Mouse (Mus musculus) intestine, embryonic 16.5 days (tissue): Measurements from ENCODE around the gene Calr. TPM values are rescaled to one million over a fixed set of nuclear protein-coding genes. Genes with fewer than 3 reads are reported as not detected.

ENCODE experiments used
- ATAC-seq: fragments of 200-750 bp; cut with Nextera tagmentation; 2 replicates; pipeline ENCODE4 v1.8.0; 2017; ENCODE audit warnings: moderate TSS enrichment, moderate library complexity
- H3K27ac ChIP-seq: fragments of 300-500 bp; sonication (generic); 2 replicates; pipeline ENCODE4 v1.5.1; 2014; ENCODE audit warnings: mild to moderate bottlenecking, low read length
- H3K27me3 ChIP-seq: fragments of 300-500 bp; sonication (generic); replicated peaks from 2 replicates; pipeline ENCODE4 v1.6.1; 2014; ENCODE audit warnings: low read length, control low read depth, mixed read lengths; ENCODE audit not compliant: control insufficient read depth, insufficient read depth
- H3K36me3 ChIP-seq: fragments of 300-500 bp; sonication (generic); 2 replicates; pipeline ENCODE4 v1.6.1; 2014; ENCODE audit warnings: low read length, control low read depth; ENCODE audit not compliant: control insufficient read depth, insufficient read depth
- H3K4me1 ChIP-seq: fragments of 300-500 bp; sonication (generic); 2 replicates; pipeline ENCODE4 v1.6.1; 2014; ENCODE audit warnings: low read length, control low read depth, mixed read lengths; ENCODE audit not compliant: control insufficient read depth, insufficient read depth
- H3K4me2 ChIP-seq: fragments of 300-500 bp; sonication (generic); 2 replicates; pipeline ENCODE4 v1.6.1; 2014; ENCODE audit warnings: low read depth, low read length, control low read depth
- H3K4me3 ChIP-seq: fragments of 300-500 bp; sonication (generic); 2 replicates; pipeline ENCODE4 v1.5.1; 2014; ENCODE audit warnings: mild to moderate bottlenecking, low read length
- H3K9ac ChIP-seq: fragments of 300-500 bp; sonication (generic); 2 replicates; pipeline ENCODE4 v1.6.1; 2014; ENCODE audit warnings: low read depth, low read length
- H3K9me3 ChIP-seq: fragments of 300-500 bp; sonication (generic); 2 replicates; pipeline ENCODE4 v1.6.1; 2016; ENCODE audit warnings: low read length, control low read depth; ENCODE audit not compliant: control insufficient read depth
- WGBS: fragments of 180-500 bp; shearing (Covaris S2); extraction: QIAGEN DNeasy Blood & Tissue Kit; methylation state at CpG from one replicate; pipeline ENCODE4 v1.1.7; 2014; 5-methylcytosine and 5-hydroxymethylcytosine counted together
- polyA plus RNA-seq: library from polyadenylated mRNA; unstranded; fragments of >200 nt; fragmentation: Nextera tagmentation; extraction: Ambion mirVana; gene quantifications from 2 replicates; pipeline ENCODE4 v1.2.1, GENCODE M21; 2015

Calr gene
- polyA plus RNA-seq, result 1,204 and 1,241 TPM in 2 replicates

DNA sequence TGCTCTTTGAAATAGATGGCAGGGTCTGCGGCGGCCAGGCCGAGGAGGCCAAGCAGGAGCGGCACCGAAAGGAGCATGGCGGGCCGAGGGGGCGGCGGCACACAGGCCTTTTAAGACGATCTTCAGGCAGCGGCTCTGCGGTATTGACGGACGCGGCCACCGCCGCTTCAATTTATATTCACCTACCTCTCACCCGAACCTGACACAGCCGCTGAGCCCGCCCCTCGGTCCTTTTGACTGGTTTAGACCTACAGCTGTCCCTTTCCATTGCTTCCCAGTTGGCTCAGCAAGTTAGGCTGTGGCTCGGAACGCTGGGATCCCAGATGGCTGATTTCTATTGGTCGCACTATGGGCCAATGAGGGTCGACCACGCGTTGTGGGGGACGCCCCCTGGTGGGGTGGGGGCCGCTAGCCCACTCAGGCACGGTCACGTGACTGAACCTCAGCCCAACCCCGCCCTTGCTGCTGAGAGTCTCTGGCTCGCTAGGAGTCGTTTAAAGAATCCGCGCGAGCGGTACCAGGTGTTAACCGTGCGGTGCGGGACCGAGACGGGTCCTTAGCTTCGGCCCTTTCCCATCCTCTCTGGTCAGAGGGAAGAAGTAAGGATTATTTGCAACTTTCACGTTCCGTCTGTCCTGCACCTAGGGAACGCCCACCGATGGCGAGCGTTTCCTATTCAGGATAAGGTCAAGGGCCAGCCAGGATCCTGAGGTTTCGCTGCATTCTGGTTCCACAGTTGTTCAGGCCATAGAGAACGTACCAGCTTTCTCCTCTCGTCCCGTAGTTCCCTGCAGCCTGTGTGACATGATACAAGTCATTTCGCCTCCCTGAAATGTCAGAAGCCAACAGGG, at the start of gene Calr:
Calr (minus strand) TSS at position 213 of the 851 bp plus-strand sequence.
- H3K4me1 ChIP-seq, result peaks cover 32% of the 10 kb centered on the region
- no peaks in the 10 kb centered on the region for H3K27me3 ChIP-seq
- WGBS, result under 1% methylated on average over 55 of the region's 55 CpGs
- H3K9ac ChIP-seq, result peak within 1 kb of the TSS; percentile 94
- H3K9me3 ChIP-seq, result no peaks in the 10 kb centered on the region
- peaks cover 26% of the 10 kb centered on the region for H3K36me3 ChIP-seq
- H3K4me3 ChIP-seq, result peak within 1 kb of the TSS; percentile 94
- H3K4me2 ChIP-seq, result peak within 1 kb of the TSS; percentile 77
- H3K27ac ChIP-seq, result peak within 1 kb of the TSS; percentile 93
- ATAC-seq, result peak; percentile 99

DNA sequence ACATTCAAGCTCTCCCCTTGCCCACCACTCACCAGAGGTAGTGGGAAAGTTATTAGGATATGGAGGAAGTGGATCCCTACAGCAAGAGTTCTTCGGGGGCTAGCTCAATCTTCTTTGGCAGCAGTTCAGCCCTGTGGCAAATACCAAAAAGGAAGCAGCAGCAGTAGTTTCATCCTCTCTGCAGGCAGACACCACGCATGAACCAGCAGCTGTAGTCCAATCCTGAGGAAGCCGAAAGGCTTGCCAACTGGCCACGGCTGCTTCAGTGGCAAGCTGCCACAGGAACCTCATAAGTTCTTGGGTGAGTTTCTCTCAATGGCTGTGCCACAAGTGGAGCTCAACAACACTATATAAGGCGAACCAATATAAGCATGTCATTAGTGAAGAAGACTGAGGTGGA, 49.2 kb upstream of the Calr start:
- no peak for ATAC-seq
- Histone ChIP-seq H3K27ac (no peak overlapping the region), H3K36me3 (no peaks in the 10 kb centered on the region), H3K4me2 (no peak overlapping the region), H3K27me3 (no peaks in the 10 kb centered on the region), H3K4me1 (no peaks in the 10 kb centered on the region), H3K9ac (no peak overlapping the region), H3K4me3 (no peak overlapping the region), H3K9me3 (no peaks in the 10 kb centered on the region)
- WGBS, result 92% methylated on average over 5 of the region's 5 CpGs

DNA sequence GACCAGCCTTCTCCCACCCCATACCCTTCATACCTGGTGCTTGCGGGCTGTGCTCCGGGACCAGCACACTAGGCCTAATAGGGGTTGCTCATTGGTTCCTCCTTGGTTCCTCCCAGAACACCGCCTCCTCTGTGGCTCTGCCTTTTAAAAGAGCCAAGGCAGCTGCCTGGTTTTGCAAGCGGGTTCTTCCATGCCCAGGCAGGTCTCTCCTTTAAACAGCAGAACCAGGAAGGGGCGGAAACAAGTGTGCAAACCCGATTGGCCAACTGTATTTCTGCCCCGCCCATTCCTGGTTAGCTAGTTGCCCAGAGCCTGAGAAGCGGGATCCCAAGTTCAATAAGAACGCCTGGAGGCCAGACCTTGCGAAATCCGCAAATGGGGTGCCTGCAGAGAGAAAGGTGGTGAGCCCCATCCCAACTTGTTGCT, 47.0 kb upstream of the Calr start, which contains the start of gene Gcdh:
Gcdh (minus strand) TSS at position 213 of the 426 bp plus-strand sequence.
- Histone ChIP-seq H3K4me2 (peak within 1 kb of the TSS; percentile 72), H3K27ac (no peak within 1 kb of the TSS; the same call in 1 of the 2 replicates), H3K27me3 (no peaks in the 10 kb centered on the region), H3K4me1 (no peaks in the 10 kb centered on the region), H3K4me3 (peak within 1 kb of the TSS; percentile 83), H3K9ac (peak within 1 kb of the TSS; percentile 77), H3K36me3 (no peaks in the 10 kb centered on the region), H3K9me3 (no peaks in the 10 kb centered on the region)
- WGBS, result 0% methylated on average over 11 of the region's 11 CpGs
- ATAC-seq, result peak; percentile 100

DNA sequence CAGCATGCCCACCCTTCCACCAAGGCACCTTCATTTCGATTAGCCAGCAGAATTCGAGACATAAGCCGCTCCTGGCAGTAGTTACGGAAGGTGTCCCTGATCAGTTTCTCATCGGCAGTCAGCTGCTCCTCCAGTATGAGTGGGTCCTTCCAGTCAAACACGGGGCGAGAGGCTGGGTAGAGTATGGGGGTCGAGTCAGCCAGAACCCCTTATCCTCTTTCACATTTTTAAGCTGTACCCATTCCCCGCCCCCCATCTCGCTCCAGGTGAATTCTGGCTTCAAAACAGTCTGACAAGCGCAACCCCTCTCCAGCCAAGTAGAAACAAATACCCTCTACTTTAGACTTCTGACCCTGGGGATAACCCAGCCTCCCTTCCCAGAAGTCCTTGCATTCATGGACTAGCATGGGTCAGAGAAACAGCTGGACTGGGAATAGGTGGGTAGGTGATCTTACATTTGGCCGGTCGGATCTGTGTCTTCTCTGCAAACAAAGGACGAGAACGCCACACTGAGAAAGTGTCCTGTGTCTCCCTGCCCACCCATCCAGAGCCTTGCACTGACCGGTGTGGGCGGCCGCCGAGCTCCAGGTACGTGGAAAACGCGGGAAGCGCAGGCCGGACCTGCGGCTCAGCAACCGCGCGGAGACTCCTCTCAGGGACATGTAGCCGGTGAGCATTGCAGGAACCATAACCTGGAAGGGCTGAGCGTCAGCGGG, 46.4 kb upstream of the Calr start:
- Histone ChIP-seq H3K36me3 (no peaks in the 10 kb centered on the region), H3K4me1 (no peaks in the 10 kb centered on the region), H3K27ac (no peak overlapping the region; the same call in 1 of the 2 replicates), H3K9ac (peak overlapping the region; percentile 77), H3K4me2 (peak overlapping the region; percentile 72), H3K9me3 (no peaks in the 10 kb centered on the region), H3K27me3 (no peaks in the 10 kb centered on the region), H3K4me3 (peak overlapping the region; percentile 83)
- 9% methylated on average over 31 of the region's 31 CpGs for WGBS
- ATAC-seq, result peak; percentile 53

DNA sequence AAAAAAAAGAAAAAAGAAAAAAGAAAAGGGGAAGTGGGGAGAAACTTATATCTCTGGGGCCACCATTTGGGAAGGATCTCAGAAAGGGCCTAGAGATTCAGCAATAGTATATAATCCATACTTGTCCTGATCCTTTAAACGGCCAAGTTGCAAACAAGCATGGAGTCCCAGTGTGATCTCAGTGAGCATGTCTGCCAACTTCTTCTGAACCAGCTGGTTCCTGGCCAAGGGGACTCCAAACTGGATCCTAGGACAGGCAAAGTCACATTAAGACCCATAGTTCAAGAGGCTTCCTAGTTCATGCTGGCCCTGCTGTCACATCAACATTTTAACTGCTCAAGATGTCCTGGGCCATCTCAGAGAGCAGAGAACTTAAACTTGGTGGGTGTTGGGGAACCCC, 42.4 kb upstream of the Calr start:
- WGBS, result 87% methylated on average over 1 of the region's 1 CpGs

GRCm38 (mm10) chr8:84888280-84888679, 41.5 kb upstream of the Calr start:
- H3K36me3 ChIP-seq, result peaks cover 3% of the 10 kb centered on the region; the same call in 1 of the 2 replicates
- 90% methylated on average over 3 of the region's 3 CpGs for WGBS
- H3K27ac ChIP-seq, result no peak overlapping the region
- H3K4me2 ChIP-seq, result no peak overlapping the region
- ATAC-seq, result no peak
- H3K4me3 ChIP-seq, result no peak overlapping the region
- no peaks in the 10 kb centered on the region for H3K27me3 ChIP-seq
- no peak overlapping the region for H3K9ac ChIP-seq
- no peaks in the 10 kb centered on the region for H3K9me3 ChIP-seq
- H3K4me1 ChIP-seq, result no peaks in the 10 kb centered on the region

More for the DNA sequence above, 42.4 kb upstream of the Calr start:
- H3K27ac ChIP-seq, result no peak overlapping the region
- no peak overlapping the region for H3K4me3 ChIP-seq
- H3K27me3 ChIP-seq, result no peaks in the 10 kb centered on the region
- H3K4me1 ChIP-seq, result no peaks in the 10 kb centered on the region
- ATAC-seq, result no peak
- H3K9me3 ChIP-seq, result no peaks in the 10 kb centered on the region
- H3K36me3 ChIP-seq, result peaks cover 3% of the 10 kb centered on the region; the same call in 1 of the 2 replicates
- H3K4me2 ChIP-seq, result no peak overlapping the region
- no peak overlapping the region for H3K9ac ChIP-seq

GRCm38 (mm10) chr8:84884728-84885127, 38.0 kb upstream of the Calr start:
- H3K27ac ChIP-seq, result no peak overlapping the region
- no peak overlapping the region for H3K4me3 ChIP-seq
- no peak overlapping the region for H3K4me2 ChIP-seq
- no peak for ATAC-seq
- no peaks in the 10 kb centered on the region for H3K9me3 ChIP-seq
- no peak overlapping the region for H3K9ac ChIP-seq
- H3K36me3 ChIP-seq, result peaks cover 3% of the 10 kb centered on the region; the same call in 1 of the 2 replicates
- H3K27me3 ChIP-seq, result no peaks in the 10 kb centered on the region
- WGBS, result 87% methylated on average over 4 of the region's 4 CpGs
- no peaks in the 10 kb centered on the region for H3K4me1 ChIP-seq

- no peak for ATAC-seq
- no peak overlapping the region for H3K27ac ChIP-seq
- H3K4me1 ChIP-seq, result no peaks in the 10 kb centered on the region
- no peak overlapping the region for H3K9ac ChIP-seq
- H3K27me3 ChIP-seq, result no peaks in the 10 kb centered on the region
- WGBS, result 80% methylated on average over 1 of the region's 1 CpGs
- H3K9me3 ChIP-seq, result no peaks in the 10 kb centered on the region
- no peak overlapping the region for H3K4me3 ChIP-seq
- no peak overlapping the region for H3K4me2 ChIP-seq
- no peaks in the 10 kb centered on the region for H3K36me3 ChIP-seq
Measured at GRCm38 (mm10) chr8:84878915-84879314, 32.2 kb upstream of the Calr start.

GRCm38 (mm10) chr8:84877297-84878035, 30.7 kb upstream of the Calr start:
- H3K36me3 ChIP-seq, result no peaks in the 10 kb centered on the region
- H3K27ac ChIP-seq, result no peak overlapping the region
- H3K4me3 ChIP-seq, result no peak overlapping the region
- H3K9me3 ChIP-seq, result no peaks in the 10 kb centered on the region
- no peak overlapping the region for H3K9ac ChIP-seq
- H3K4me2 ChIP-seq, result no peak overlapping the region
- H3K27me3 ChIP-seq, result no peaks in the 10 kb centered on the region
- ATAC-seq, result no peak
- H3K4me1 ChIP-seq, result peaks cover 6% of the 10 kb centered on the region
- 77% methylated on average over 3 of the region's 3 CpGs for WGBS
